Mouse (Mus musculus) forelimb bud, embryonic 11.5 days (tissue): ENCODE measurements around the gene Gtf3c1.

Source experiments
- DNase-seq: peaks from one replicate; pipeline ENCODE4 v3.0.0-alpha.2; 2012; ENCODE audit warnings: low read depth, low spot score

Gtf3c1 gene

GRCm38 (mm10) chr7:125620077-125620476, 87.5 kb downstream of the Gtf3c1 start:
- no peak for DNase-seq

- DNase-seq: no peak
Observed at GRCm38 (mm10) chr7:125618016-125618415, 89.6 kb downstream of the Gtf3c1 start.

DNA sequence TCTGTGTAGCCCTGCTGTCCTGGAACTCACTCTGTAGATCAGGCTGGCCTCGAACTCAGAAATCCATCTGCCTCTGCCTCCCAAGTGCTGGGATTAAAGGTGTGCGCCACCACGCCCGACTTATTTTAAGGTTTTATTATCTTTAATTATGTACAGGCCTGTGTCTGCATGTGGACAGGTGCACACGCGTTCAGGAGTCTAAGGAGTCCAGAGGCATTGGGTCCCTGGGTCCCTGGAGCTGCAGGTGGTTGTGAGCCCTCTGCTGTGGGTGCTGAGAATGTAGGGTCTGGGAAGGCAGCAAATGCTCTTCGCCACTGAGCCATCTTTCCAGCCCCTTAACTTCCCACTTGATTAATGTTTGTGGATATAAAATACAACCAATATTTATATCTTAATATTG, 92.1 kb downstream of the Gtf3c1 start:
- DNase-seq: no peak

DNA sequence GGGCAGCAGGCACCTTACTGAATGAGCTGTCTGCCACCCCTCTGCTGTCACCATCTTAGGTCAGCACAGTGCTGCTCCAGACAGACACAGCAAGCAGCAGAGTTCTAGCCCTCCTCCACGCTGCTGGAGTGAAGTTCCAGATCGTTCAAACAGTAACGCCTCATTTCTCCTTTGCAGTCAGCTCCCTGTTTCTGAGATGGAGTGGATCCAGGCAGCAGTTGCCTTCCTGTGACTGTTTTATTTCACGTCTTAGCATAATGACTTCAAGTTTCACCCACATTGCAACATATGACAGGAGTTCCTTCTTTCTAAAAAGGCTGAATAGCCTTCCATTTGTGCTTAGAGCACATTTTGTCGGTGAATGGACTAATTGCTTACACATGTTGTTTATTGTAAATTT, 94.0 kb downstream of the Gtf3c1 start:
- no peak for DNase-seq

DNA sequence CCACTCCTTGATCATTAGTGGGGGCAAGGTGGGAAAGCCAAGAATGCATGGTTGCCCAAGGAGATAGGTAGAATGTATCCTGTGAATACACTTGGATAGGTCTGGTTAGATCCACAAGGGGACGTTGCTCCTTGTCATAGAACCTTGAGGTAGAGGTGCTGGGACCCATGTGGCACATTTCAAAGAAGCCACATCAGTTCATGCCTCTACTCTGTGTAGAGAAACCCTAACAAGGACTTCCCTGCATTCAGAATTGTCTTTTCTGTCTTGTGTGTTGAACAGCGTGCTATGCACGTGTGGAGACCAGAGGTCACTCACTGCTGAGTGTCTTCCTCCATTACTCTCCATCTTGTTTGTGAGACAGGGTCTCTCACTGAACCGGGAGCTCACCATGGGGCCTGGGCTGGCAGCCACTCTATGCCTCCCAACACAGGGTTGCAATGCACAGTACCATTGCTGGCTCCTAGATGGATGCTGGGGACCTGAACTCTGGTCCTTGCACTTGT, 99.3 kb downstream of the Gtf3c1 start:
- DNase-seq: no peak

DNA sequence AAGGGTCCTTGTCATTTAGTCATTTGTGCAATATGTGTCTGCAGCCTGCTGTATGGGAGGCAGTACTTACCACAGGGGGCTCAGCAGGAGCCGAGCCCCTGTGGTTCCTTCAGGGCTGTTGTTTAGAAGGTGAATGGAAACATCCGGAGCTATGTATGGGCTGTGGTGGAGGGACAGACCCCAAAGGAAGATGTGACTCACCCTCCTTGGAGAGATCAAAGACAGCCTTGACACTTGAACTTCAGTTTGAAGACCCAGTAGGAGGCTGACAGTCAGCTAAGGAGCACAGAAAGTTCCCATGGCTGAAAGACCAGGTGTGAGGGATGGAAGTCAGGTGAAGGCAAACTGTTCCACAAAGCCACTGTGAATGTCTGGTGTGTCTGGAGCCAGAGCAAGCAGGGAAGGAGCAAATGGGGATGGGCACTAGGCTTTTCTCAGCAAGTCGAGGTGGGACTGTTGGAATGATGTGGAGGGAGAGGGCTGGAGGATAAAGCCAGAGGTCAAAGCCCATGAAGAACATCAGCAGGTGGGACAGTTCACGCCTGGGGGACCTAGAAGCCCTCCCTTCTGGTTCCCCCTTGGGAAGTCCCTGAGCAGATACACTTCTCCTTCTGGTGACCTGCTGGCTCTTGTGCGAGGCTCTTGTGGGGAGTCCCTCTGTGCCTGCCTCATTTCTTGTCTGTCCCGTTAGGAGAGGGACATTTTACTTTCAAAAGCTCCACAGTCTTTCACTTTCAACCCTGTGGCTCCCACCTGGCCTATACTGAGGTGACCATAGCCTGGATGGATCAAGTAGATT, 100.0 kb downstream of the Gtf3c1 start:
- no peak for DNase-seq

GRCm38 (mm10) chr7:125606265-125607164, 101.1 kb downstream of the Gtf3c1 start:
- DNase-seq: no peak

- DNase-seq: no peak
Observed at GRCm38 (mm10) chr7:125605725-125606139, 101.8 kb downstream of the Gtf3c1 start.

GRCm38 (mm10) chr7:125604362-125605319, 102.9 kb downstream of the Gtf3c1 start:
- DNase-seq: no peak

GRCm38 (mm10) chr7:125603185-125603631, 104.4 kb downstream of the Gtf3c1 start, which contains the start of gene Il21r:
Gene Il21r (plus strand): TSS chr7:125603429.
- DNase-seq: no peak

GRCm38 (mm10) chr7:125601821-125602448, 105.6 kb downstream of the Gtf3c1 start:
- no peak for DNase-seq

DNA sequence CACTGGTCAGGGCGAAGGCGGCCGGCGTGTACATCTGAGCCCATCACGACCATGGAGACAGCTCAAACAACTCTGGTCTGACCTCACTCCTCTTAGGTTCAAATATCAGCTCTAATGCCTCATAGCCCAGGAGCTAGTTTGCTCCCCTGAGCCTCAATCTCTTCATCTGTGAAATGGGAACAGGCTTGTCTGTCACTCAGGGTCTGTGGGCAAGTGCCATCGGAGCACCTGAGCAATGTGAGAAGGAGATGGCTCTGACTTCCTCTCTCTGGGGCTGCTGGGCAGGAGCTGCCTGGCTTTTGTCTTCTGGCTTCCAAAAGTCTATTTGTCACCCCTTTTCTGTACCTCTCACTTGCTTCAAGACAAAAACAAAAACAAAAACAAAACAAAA, 106.3 kb downstream of the Gtf3c1 start:
- DNase-seq: no peak

GRCm38 (mm10) chr7:125600612-125601279, 106.8 kb downstream of the Gtf3c1 start:
- no peak for DNase-seq

DNA sequence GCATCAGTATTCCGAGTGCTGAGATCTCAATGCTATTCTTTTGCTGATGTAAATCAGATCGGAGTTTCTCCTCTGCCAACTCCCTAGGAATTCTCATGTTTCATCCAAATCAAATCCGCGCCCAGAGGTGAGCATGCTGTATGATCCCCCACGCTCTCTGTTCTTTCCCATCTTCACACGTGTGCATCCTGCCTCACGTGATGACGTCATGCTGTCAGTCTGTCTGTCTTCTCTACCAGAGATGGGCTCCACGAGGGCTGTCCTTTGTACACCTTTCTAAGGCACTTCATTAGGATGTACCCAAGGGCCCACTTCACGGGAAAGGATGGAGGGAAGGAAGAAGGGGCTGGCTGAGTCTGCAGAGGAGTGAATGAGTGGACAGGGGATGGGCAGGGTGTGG, 107.4 kb downstream of the Gtf3c1 start:
- no peak for DNase-seq

DNA sequence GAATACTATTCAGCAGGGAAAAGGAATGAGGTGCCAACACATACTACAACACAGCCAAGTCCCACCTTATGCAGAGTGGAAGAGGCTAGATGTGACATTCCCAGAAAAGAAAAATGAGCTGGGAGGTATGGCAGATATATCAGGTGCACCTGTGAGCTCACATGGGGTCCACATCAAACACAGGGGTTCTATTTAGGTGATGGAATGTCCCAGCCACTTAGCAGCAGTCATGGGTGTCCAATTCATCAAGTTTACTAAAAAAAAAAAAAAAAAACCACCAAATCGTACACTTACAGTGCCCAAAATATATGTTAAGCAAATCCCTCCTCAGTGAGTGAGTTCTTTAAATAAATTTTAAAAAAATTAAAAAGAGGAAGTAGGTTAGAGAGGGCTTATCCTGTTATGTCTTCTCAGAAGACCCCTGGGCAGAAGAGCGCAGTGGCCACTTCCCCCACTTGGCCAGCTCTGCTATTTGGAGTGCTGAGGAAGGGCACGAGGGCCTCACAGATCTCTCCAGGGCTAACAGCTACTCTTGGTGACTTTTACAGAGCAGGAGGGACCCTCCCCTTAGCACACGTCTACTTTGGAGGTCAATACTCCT, 108.1 kb downstream of the Gtf3c1 start:
- DNase-seq: no peak

- DNase-seq: no peak
Observed at GRCm38 (mm10) chr7:125597516-125598347, 109.8 kb downstream of the Gtf3c1 start.

GRCm38 (mm10) chr7:125597083-125597482, 110.5 kb downstream of the Gtf3c1 start:
- DNase-seq: no peak

GRCm38 (mm10) chr7:125596406-125596805, 111.2 kb downstream of the Gtf3c1 start:
- DNase-seq: no peak

DNA sequence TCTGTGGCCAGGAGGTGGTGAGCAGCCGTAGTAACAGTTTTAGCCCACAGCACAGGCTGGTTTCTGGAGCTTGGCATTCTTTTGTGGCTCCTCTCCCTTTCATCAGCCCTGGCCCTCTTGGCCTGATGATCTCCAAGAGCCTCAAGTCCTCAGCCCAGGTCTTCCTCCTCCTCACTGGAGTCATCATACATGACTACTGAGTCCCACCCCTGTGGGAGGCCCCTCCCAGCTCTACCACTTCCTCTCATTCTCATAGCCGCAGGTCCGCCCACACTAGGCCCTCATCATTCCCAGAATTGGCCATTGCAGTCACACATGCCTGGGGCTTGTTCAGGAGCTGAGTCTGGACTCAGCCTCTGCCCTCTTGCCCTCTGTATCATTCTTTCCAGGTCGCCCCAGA, 113.7 kb downstream of the Gtf3c1 start:
- no peak for DNase-seq
